Mouse (Mus musculus) hindbrain, embryonic 11.5 days (tissue): ENCODE measurements around the gene Sart1. TPM values are rescaled to one million over a fixed set of nuclear protein-coding genes. Genes with fewer than 3 reads are reported as not detected.

Experiments
- ATAC-seq: fragments of 200-750 bp; cut with Nextera tagmentation; 2 replicates; pipeline ENCODE4 v1.8.0; 2017; ENCODE audit warnings: mild to moderate bottlenecking, moderate TSS enrichment, moderate library complexity; ENCODE audit not compliant: low FRiP score
- DNase-seq: peaks from one replicate; pipeline ENCODE4 v3.0.0-alpha.2; 2015; ENCODE audit warnings: low spot score
- H3K27ac ChIP-seq: fragments of 300-500 bp; sonication (generic); 2 replicates; pipeline ENCODE4 v1.5.1; 2014; ENCODE audit warnings: mild to moderate bottlenecking, low read depth, low read length
- H3K27me3 ChIP-seq: fragments of 300-500 bp; sonication (generic); 2 replicates; pipeline ENCODE4 v1.6.1; 2014; ENCODE audit warnings: mild to moderate bottlenecking, low read length, moderate library complexity, mixed read lengths; ENCODE audit not compliant: control insufficient read depth, insufficient read depth
- H3K36me3 ChIP-seq: fragments of 300-500 bp; sonication (generic); 2 replicates; pipeline ENCODE4 v1.6.1; 2014; ENCODE audit warnings: mild to moderate bottlenecking, low read length, moderate library complexity, mixed read lengths; ENCODE audit not compliant: control insufficient read depth, insufficient read depth
- H3K4me1 ChIP-seq: fragments of 300-500 bp; sonication (generic); replicated peaks from 2 replicates; pipeline ENCODE4 v1.6.1; 2014; ENCODE audit warnings: low read length, mixed read lengths; ENCODE audit not compliant: control insufficient read depth, insufficient read depth
- H3K4me2 ChIP-seq: fragments of 300-500 bp; sonication (generic); replicated peaks from 2 replicates; pipeline ENCODE4 v1.6.1; 2014; ENCODE audit warnings: mild to moderate bottlenecking, low read depth, low read length
- H3K4me3 ChIP-seq: fragments of 300-500 bp; sonication (generic); 2 replicates; pipeline ENCODE4 v1.5.1; 2014; ENCODE audit warnings: low read depth, low read length
- H3K9ac ChIP-seq: fragments of 300-500 bp; sonication (generic); 2 replicates; pipeline ENCODE4 v1.6.1; 2014; ENCODE audit warnings: low read depth, low read length
- H3K9me3 ChIP-seq: fragments of 300-500 bp; sonication (generic); 2 replicates; pipeline ENCODE4 v1.6.1; 2016; ENCODE audit warnings: low read length; ENCODE audit not compliant: control insufficient read depth
- WGBS: fragments of 180-500 bp; shearing (Covaris S2); extraction: QIAGEN DNeasy Blood & Tissue Kit; methylation state at CpG from one replicate; pipeline ENCODE4 v1.1.7; 2014; 5-methylcytosine and 5-hydroxymethylcytosine counted together
- polyA plus RNA-seq: library from polyadenylated mRNA; unstranded; fragments of >200 nt; fragmentation: Nextera tagmentation; extraction: Ambion mirVana; gene quantifications from 2 replicates; pipeline ENCODE4 v1.2.1, GENCODE M21; 2014

Gene Sart1
- polyA plus RNA-seq, 1 experiment from 2014 or later = 75.2 TPM

DNA sequence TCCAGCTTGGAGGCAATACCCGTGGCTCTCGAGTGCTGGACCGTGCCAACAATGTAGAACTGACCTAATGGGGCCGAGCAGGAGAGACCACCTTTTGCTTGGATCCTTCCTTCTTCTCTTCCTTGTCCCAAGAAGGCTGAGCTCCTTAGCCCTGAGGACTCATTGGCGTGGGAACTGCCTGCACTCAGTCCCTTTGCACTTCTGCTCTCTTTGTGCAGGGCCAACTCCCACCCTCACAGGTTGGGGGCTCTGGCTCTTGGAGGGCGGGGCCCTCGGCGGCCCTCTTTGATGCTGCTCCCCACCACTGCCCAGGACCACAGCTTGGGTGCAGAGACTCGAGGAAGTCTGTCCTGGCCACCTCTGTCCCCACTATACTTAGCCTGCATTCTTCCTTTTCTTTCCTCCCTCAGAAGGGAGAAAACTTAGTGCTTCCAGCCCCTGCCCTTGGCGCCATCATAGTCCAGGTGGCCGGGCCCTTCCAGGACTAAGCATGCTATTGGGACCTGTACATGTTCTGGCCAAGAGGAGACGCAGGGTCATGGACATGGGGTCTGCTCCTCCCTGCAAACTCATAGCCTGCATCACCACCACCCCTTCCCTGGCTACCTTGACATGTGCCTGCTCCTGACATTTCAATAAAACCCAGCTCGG lies 38.3 kb upstream of the Sart1 start:
- H3K4me2 ChIP-seq = 0 out of 2 replicates have a peak overlapping the region, but pooled peaks have one; percentile 21
- no peak for DNase-seq
- H3K9ac ChIP-seq = no peak overlapping the region
- 0 out of 2 replicates have a peak overlapping the region, but pooled peaks have one; percentile 36 for H3K27ac ChIP-seq
- WGBS = 93% methylated on average over 13 of the region's 13 CpGs
- ATAC-seq = no peak
- 0 out of 2 replicates have a peak overlapping the region, but pooled peaks have one; percentile 85 for H3K4me3 ChIP-seq
- peaks cover 2% of the 10 kb centered on the region; the same call in 1 of the 2 replicates for H3K36me3 ChIP-seq
- peaks cover 17% of the 10 kb centered on the region for H3K4me1 ChIP-seq
- no peaks in the 10 kb centered on the region for H3K27me3 ChIP-seq
- H3K9me3 ChIP-seq = no peaks in the 10 kb centered on the region

DNA sequence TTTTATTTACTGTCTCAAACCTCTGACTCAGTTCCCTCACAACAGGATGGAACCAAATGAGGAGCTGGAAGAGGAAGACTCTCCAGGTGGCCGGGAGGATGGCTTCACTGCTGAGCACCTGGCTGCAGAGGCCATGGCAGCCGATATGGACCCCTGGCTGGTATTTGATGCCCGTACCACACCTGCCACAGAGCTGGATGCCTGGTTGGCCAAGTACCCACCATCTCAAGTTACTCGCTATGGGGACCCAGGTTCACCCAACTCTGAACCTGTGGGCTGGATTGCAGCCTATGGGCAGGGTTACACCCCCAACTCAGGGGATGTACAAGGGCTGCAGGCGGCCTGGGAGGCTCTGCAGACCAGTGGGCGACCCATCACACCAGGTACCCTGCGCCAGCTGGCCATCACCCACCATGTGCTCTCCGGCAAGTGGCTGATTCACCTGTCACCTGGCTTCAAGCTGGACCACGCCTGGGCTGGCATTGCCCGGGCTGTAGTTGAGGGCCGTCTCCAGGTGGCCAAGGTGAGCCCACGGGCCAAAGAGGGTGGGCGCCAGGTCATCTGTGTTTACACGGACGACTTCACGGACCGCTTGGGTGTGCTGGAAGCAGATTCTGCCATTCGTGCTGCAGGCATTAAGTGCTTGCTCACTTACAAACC lies 37.5 kb upstream of the Sart1 start:
- peak overlapping the region; percentile 85 for H3K4me3 ChIP-seq
- peaks cover 17% of the 10 kb centered on the region for H3K4me1 ChIP-seq
- peaks cover 4% of the 10 kb centered on the region; the same call in 1 of the 2 replicates for H3K36me3 ChIP-seq
- peak overlapping the region; percentile 87 for H3K9ac ChIP-seq
- H3K4me2 ChIP-seq = peak overlapping the region; percentile 77
- DNase-seq (no peak), ATAC-seq (no peak)
- H3K27me3 ChIP-seq = no peaks in the 10 kb centered on the region
- 92% methylated on average over 18 of the region's 18 CpGs for WGBS
- H3K27ac ChIP-seq = no peak overlapping the region
- no peaks in the 10 kb centered on the region for H3K9me3 ChIP-seq

DNA sequence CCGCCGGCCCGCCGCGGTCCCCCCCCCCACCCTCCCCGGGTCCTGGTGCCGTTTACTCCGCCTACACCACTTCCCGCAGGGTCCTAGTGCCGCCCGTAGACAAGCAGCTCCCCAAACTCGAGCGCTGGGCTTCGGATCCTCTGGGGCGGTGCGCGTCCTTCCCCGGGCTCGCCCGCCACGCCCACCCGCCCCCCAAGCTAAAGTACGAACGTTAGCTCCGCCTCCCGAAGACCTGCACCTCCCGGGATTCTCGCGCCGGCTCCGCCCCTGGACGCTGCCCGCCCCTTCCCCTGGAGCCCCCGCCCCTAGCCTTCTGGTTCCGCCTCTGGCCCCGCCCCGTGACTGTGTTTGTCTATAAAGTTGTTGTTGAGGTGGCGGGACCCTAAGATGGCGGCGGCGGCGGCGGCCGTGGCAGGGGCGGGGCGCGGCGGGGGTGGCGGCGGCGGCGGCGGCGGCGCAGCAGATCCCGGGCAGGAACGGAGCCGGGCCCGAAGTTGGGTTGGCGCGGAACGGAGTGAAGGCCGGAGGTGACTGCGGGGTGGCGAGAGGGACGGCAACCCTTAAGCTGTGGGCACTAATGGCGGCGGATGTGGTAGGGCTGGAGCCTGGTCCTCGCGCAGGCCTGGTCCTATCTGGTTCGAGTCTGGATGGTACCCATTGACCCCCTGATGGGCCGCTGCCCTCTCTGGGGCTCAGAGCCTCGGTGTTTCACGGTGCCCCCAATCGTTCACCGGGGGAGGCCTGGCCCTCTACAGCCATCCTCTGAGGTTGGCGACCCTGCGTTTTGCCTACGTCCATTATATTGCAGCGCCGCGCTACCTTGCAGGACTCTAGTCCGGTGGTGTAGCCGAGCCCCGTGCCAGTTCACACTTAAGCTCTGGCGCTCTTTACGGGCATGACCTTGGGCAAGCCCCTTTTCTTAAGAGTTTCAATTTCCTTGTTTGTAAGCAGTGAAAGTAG lies 36.6 kb upstream of the Sart1 start, which contains the start of the genes Drap1 and AI837181:
Gene Drap1 (minus strand): TSS at position 198 of the 960 bp plus-strand sequence.
Gene AI837181 (plus strand): TSS at position 363 of the 960 bp plus-strand sequence.
- peak; percentile 89 for ATAC-seq

DNA sequence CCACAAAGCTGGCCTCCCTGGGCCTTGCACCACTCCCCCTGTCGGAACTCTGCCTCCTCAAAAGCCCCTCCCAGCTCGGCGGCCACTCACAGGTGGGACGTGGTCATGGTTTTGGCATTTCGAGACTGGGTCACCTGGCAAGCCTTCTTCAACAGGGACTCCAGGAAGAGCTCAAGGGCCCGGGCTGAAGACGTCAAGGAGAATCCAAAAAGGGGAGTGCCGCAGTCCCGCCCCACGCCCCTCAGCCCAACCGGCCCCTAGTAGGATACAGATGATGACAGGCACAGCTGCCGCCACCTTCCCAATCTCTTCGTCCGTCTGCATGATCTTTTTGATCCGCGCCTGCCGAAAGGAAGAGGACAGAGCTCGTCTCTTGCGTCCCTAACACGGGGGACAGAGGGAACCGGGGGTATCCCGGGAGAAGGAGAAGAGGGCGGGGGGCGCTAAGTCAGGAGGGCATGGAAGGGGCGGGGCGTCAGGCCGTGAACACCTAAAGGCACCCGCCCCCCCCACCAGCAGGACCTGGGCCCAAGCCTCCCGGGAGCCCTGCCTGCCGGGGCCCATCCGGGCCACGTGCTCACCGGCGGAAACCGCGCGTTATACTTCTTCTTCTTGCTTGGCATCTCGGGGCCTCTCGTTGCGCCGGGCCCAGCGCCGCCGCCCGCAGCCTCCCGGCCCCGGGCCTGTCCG lies 35.7 kb upstream of the Sart1 start:
- H3K4me3 ChIP-seq = peak overlapping the region; percentile 85
- ATAC-seq = peak; percentile 76
- peak overlapping the region; percentile 73 for H3K9ac ChIP-seq
- peak overlapping the region; percentile 85 for H3K4me2 ChIP-seq
- peaks cover 17% of the 10 kb centered on the region for H3K4me1 ChIP-seq
- under 1% methylated on average over 33 of the region's 48 CpGs for WGBS
- peak overlapping the region; percentile 86 for H3K27ac ChIP-seq
- no peaks in the 10 kb centered on the region for H3K9me3 ChIP-seq
- peaks cover 5% of the 10 kb centered on the region; the same call in 1 of the 2 replicates for H3K36me3 ChIP-seq
- no peaks in the 10 kb centered on the region for H3K27me3 ChIP-seq
- peak; percentile 78 for DNase-seq

More for the DNA sequence above, 36.6 kb upstream of the Sart1 start, which contains the start of the genes Drap1 and AI837181:
- peak; percentile 97 for DNase-seq
- Histone ChIP-seq H3K4me2 (peak within 1 kb of the TSS; percentile 85), H3K9ac (peak within 1 kb of the TSS; percentile 87), H3K36me3 (peaks cover 5% of the 10 kb centered on the region; the same call in 1 of the 2 replicates), H3K27ac (peak within 1 kb of the TSS; percentile 86), H3K9me3 (no peaks in the 10 kb centered on the region), H3K27me3 (no peaks in the 10 kb centered on the region), H3K4me1 (peaks cover 17% of the 10 kb centered on the region), H3K4me3 (peak within 1 kb of the TSS; percentile 85)
- WGBS = under 1% methylated on average over 51 of the region's 87 CpGs

DNA sequence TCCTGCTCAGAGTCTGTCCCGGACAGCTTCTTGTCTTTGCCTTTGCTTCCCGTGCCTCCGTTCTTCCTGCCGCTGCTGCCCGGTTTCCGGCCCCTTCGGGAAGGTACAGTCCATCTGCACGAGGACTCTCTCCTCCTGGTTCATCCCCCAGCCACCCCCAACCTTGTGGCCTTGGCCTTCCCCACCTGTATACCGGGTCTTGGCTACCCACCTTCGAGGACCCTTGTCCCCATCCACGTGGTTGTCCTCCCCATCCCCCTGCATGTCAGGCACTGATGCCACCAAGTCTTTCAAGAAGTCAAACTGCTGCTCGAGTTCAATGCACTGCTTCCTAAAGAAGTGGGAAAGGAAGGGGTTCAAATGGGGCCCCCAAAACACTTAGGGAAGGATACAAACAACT lies 35.1 kb upstream of the Sart1 start:
- 69% methylated on average over 12 of the region's 12 CpGs for WGBS
- H3K27ac ChIP-seq = no peak overlapping the region

DNA sequence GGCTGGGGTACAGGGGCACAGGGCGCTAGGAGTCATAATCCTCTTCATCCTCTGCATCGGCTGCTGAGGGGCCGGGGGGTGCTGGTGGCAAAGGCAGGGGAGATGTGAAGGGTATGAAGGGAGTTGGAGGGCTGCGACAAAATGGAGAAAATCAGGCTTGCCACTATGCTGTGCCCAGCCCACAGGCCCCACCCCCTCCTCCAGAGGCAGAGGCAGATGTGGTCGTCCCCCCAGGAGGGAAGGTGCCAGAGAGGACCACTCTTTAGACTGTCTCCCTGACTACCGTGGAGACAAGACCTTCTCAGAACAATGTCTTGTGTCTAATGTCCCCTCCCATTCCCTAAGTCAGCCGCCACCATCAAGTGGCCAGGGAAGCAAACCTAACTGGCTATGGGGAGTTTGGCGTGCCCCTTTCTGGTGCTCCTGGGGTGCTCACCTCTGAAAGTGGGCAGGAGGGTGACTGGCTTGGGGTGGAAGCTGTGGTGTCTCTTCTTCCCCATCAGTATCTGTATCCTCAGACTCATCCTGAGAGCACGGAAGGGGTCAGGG lies 34.5 kb upstream of the Sart1 start:
- Histone ChIP-seq H3K27me3 (no peaks in the 10 kb centered on the region), H3K4me3 (no peak overlapping the region), H3K4me2 (peak overlapping the region; percentile 85; the same call in 1 of the 2 replicates), H3K9ac (no peak overlapping the region), H3K9me3 (no peaks in the 10 kb centered on the region), H3K36me3 (peaks cover 5% of the 10 kb centered on the region; the same call in 1 of the 2 replicates), H3K4me1 (peaks cover 17% of the 10 kb centered on the region), H3K27ac (no peak overlapping the region)
- WGBS = 70% methylated on average over 9 of the region's 9 CpGs
- DNase-seq (no peak), ATAC-seq (no peak)

More for the DNA sequence above, 35.1 kb upstream of the Sart1 start:
- Histone ChIP-seq H3K4me1 (peaks cover 17% of the 10 kb centered on the region), H3K27me3 (no peaks in the 10 kb centered on the region), H3K4me2 (peak overlapping the region; percentile 85), H3K4me3 (peak overlapping the region; percentile 85), H3K9ac (peak overlapping the region; percentile 73; the same call in 1 of the 2 replicates), H3K9me3 (no peaks in the 10 kb centered on the region), H3K36me3 (peaks cover 5% of the 10 kb centered on the region; the same call in 1 of the 2 replicates)
- no peak for DNase-seq
- no peak for ATAC-seq

DNA sequence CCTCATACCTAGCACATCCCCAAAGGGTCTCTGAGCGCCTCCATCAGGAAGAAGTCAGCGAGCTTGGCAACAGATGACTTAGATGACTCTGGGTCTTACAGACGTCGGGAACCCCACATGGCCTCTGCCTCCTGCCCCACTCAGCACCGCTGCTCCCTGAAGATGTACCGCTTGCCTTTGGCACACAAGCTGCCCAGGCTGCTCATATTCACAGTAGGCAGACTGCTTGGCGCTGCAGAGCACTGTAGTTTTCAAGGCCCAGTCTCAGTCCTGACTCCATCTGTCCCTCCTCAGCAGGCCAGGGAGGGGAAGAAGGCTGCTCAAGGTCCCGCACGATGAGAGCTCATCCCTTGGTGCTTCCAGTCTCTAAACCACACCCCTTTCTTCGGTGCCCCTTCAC lies 33.8 kb upstream of the Sart1 start:
- Histone ChIP-seq H3K9ac (no peak overlapping the region), H3K4me2 (no peak overlapping the region)

More for the DNA sequence above, 33.8 kb upstream of the Sart1 start:
- Histone ChIP-seq H3K36me3 (peaks cover 5% of the 10 kb centered on the region; the same call in 1 of the 2 replicates), H3K27me3 (no peaks in the 10 kb centered on the region), H3K4me1 (peaks cover 17% of the 10 kb centered on the region), H3K4me3 (no peak overlapping the region), H3K27ac (no peak overlapping the region), H3K9me3 (no peaks in the 10 kb centered on the region)
- WGBS = 90% methylated on average over 10 of the region's 10 CpGs
- ATAC-seq = no peak
- DNase-seq = no peak
